Mouse (Mus musculus) midbrain, embryonic 16.5 days (tissue): Measurements from ENCODE around the gene Pnpla5. TPM values are rescaled to one million over a fixed set of nuclear protein-coding genes. Genes with fewer than 3 reads are reported as not detected.

Experiments used
- ATAC-seq: fragments of 200-750 bp; cut with Nextera tagmentation; 2 replicates; pipeline ENCODE4 v1.8.0; 2017; ENCODE audit warnings: moderate TSS enrichment
- H3K27ac ChIP-seq: fragments of 300-500 bp; sonication (generic); 2 replicates; pipeline ENCODE4 v1.5.1; 2014; ENCODE audit warnings: mild to moderate bottlenecking, low read length, mixed read lengths
- H3K27me3 ChIP-seq: fragments of 300-500 bp; sonication (generic); 2 replicates; pipeline ENCODE4 v1.6.1; 2014; ENCODE audit warnings: low read depth, low read length, mixed read lengths; ENCODE audit not compliant: control insufficient read depth, insufficient read depth
- H3K36me3 ChIP-seq: fragments of 300-500 bp; sonication (generic); 2 replicates; pipeline ENCODE4 v1.6.1; 2014; ENCODE audit warnings: mild to moderate bottlenecking, low read length, moderate library complexity, mixed read lengths; ENCODE audit not compliant: control insufficient read depth, insufficient read depth
- H3K4me1 ChIP-seq: fragments of 300-500 bp; sonication (generic); 2 replicates; pipeline ENCODE4 v1.6.1; 2014; ENCODE audit warnings: mild to moderate bottlenecking, low read length, mixed read lengths; ENCODE audit not compliant: control insufficient read depth, insufficient read depth
- H3K4me2 ChIP-seq: fragments of 300-500 bp; sonication (generic); 2 replicates; pipeline ENCODE4 v1.6.1; 2014; ENCODE audit warnings: mild to moderate bottlenecking, low read length, mixed read lengths
- H3K4me3 ChIP-seq: fragments of 300-500 bp; sonication (generic); 2 replicates; pipeline ENCODE4 v1.5.1; 2014; ENCODE audit warnings: low read depth, mild to moderate bottlenecking, low read length, moderate library complexity, mixed read lengths
- H3K9ac ChIP-seq: fragments of 300-500 bp; sonication (generic); 2 replicates; pipeline ENCODE4 v1.6.1; 2014; ENCODE audit warnings: low read depth, low read length, mixed read lengths
- H3K9me3 ChIP-seq: fragments of 300-500 bp; sonication (generic); replicated peaks from 2 replicates; pipeline ENCODE4 v1.6.1; 2014; ENCODE audit warnings: mild to moderate bottlenecking, low read length, mixed read lengths; ENCODE audit not compliant: control insufficient read depth, poor library complexity, severe bottlenecking
- WGBS: fragments of 180-500 bp; shearing (Covaris S2); extraction: QIAGEN DNeasy Blood & Tissue Kit; methylation state at CpG from one replicate; pipeline ENCODE4 v1.1.7; 2014; 5-methylcytosine and 5-hydroxymethylcytosine counted together
- polyA plus RNA-seq: library from polyadenylated mRNA; unstranded; fragments of >200 nt; fragmentation: Nextera tagmentation; extraction: Ambion mirVana; gene quantifications from 2 replicates; pipeline ENCODE4 v1.2.1, GENCODE M21; 2015

Gene Pnpla5
- polyA plus RNA-seq, 1 experiment from 2014 or later: not detected

DNA sequence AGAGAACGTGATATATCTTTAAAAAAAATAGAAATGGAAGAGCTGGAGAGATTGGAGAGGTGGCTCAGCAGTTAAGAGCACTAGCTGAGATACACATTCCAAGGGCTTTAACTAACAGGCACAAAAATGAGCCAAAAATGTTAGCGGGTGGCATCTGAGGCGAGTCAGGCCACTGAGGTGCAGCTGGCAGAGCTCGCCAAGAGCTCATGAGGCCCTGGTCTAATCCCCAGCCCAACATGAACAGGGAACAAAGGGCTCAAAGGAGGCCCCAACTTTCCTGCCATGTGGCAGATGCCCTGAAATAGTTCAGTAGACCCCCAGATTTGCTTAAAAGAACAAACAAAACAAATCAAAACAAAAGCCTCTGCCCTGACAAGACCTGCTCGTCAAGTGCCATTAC, 18.0 kb upstream of the Pnpla5 start:
- ATAC-seq: no peak
- Histone ChIP-seq H3K4me3 (no peak overlapping the region), H3K36me3 (no peaks in the 10 kb centered on the region), H3K27ac (no peak overlapping the region), H3K9me3 (no peaks in the 10 kb centered on the region), H3K4me1 (peaks cover 4% of the 10 kb centered on the region), H3K27me3 (no peaks in the 10 kb centered on the region), H3K4me2 (no peak overlapping the region), H3K9ac (no peak overlapping the region)
- WGBS: 31% methylated on average over 5 of the region's 5 CpGs

DNA sequence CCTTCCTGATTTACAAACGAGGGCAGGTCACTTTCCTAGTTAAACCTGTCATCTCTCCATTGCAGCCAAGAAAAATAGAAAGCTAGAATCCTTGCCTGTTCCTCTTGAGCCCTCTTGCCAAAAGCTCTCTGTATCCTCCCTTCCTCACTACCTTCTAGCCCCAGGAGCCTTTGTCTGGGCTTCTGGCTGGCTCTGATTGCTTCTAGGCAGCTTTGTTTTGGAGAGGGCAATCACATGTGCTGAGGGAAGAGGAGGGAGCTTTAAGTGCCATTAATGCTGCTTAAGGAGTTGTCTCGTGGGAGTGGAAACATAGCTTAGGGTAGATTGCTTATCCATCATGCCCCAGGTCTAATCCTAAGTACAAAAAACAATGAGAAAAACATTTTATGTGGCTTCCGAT, 17.1 kb upstream of the Pnpla5 start:
- no peaks in the 10 kb centered on the region for H3K27me3 ChIP-seq
- H3K27ac ChIP-seq: no peak overlapping the region
- no peaks in the 10 kb centered on the region for H3K36me3 ChIP-seq
- peaks cover 4% of the 10 kb centered on the region for H3K4me1 ChIP-seq
- 43% methylated on average over 3 of the region's 3 CpGs for WGBS
- H3K4me3 ChIP-seq: no peak overlapping the region
- no peak overlapping the region for H3K4me2 ChIP-seq
- no peak overlapping the region for H3K9ac ChIP-seq
- H3K9me3 ChIP-seq: no peaks in the 10 kb centered on the region
- no peak for ATAC-seq

DNA sequence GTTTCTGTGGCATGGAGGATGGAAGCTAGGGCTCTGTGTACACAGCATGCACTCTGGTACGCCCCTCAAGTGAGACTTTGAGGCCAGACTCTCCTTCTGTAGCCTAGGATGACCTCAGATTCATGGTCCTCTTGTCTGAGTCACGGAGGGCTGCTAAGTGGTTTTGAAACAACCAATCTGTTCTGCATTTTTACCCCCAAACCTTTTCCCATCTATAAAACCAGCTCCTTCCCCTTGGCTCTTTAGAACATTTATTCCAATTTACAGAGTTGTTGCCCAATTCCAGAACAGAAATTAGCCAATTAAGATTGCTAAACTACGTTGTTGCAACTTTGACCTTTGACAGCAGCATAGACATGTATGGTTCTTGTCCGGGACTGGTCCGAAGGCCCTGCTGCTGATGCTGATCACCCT, 16.6 kb upstream of the Pnpla5 start:
- H3K27me3 ChIP-seq: no peaks in the 10 kb centered on the region
- H3K36me3 ChIP-seq: no peaks in the 10 kb centered on the region
- no peak overlapping the region for H3K27ac ChIP-seq
- no peak for ATAC-seq
- H3K4me2 ChIP-seq: no peak overlapping the region
- 89% methylated on average over 5 of the region's 5 CpGs for WGBS
- no peaks in the 10 kb centered on the region for H3K9me3 ChIP-seq
- peaks cover 4% of the 10 kb centered on the region for H3K4me1 ChIP-seq
- no peak overlapping the region for H3K9ac ChIP-seq
- no peak overlapping the region for H3K4me3 ChIP-seq

DNA sequence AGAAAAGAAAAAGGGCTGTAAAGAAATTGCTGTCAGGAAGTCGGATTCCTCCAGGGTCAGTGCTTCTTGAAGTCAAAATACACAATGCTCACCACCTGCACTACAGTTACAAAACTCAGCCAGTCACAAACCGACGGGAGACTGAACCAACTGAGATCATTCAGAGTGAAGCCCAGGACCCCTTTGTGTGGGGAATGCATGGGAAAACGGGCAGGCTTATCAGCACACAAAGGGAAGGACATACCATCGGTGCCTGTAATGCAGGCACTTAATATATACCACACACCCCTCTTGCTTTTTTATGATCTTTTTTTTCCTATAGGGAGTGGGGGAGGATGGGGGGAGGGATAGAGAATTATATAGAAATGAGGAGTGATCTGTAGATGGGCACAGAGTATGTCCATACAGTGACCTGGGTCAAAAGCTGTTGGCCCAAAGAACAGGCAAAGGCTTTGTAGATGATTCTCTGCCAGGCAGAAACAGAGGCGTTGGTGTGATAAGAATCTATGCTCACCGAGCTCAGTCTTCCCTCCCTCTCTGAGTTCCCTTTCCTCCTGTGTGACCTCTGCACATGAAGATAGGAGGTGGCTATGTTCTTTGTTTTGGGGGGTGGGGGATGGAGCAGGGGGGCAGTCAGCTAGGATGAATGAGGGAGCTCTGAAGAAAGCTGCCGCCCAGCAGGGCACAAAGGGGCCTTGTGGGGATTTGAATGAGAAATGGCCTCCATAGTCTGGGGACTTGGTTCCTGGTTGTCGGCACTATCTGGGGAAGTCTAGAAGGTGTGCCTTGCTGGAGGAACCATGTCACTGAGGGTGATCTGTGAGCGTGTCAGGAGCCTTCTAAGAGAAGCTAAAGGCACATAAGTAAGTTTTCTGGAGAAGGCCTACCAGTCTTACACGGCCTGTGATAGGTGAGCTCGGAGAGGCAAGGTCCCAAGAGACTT, 13.8 kb upstream of the Pnpla5 start:
- 18% methylated on average over 12 of the region's 12 CpGs for WGBS
- H3K36me3 ChIP-seq: no peaks in the 10 kb centered on the region

DNA sequence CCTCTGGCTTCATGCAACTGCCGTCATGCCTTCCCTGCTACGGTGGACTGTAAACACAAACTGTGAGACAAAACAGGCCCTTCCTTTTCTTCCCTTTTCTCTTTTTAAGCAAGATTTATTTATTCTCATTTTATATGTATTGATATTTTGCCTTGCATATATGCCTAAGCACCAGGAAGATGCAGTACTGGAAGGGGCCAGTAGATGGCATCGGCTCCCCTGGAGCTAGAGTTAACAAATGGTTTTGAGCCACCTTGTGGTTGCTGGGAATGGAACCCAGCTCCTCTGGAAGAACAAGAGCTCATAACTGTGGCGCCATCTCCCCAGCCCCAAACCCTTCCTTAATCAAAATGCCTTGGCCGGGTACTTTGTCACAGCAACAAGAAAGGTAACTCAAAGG, 12.5 kb upstream of the Pnpla5 start:
- Histone ChIP-seq H3K9me3 (no peaks in the 10 kb centered on the region), H3K4me3 (no peak overlapping the region), H3K9ac (no peak overlapping the region), H3K36me3 (no peaks in the 10 kb centered on the region), H3K4me1 (no peaks in the 10 kb centered on the region; the same call in 1 of the 2 replicates), H3K27me3 (no peaks in the 10 kb centered on the region), H3K27ac (no peak overlapping the region), H3K4me2 (no peak overlapping the region)
- WGBS: 89% methylated on average over 5 of the region's 5 CpGs
- ATAC-seq: no peak

More for the DNA sequence above, 13.8 kb upstream of the Pnpla5 start:
- no peak for ATAC-seq
- Histone ChIP-seq H3K9ac (no peak overlapping the region), H3K27me3 (no peaks in the 10 kb centered on the region), H3K9me3 (no peaks in the 10 kb centered on the region), H3K27ac (no peak overlapping the region), H3K4me1 (peaks cover 4% of the 10 kb centered on the region), H3K4me3 (no peak overlapping the region), H3K4me2 (no peak overlapping the region)

DNA sequence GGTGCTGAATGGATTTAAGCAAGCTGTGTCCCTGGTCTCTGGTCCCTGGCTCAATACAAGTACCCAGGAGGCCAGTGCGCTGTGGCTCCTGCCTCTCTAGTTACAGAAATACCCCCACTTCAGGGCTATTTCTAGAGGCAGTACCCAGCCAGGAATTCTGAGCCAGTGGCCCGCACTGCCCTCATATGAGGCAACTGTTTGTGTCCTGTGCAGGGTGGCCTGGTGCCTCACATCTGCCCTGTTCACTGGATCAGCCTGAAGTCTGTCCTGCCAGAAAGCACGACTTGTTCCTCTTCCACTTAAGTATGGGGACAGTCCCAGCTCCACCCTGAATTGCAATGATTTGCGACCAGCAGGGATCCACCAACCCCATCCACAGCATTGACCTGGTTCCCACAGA, 10.5 kb upstream of the Pnpla5 start:
- Histone ChIP-seq H3K4me1 (no peaks in the 10 kb centered on the region; the same call in 1 of the 2 replicates), H3K9ac (no peak overlapping the region), H3K4me2 (no peak overlapping the region), H3K36me3 (no peaks in the 10 kb centered on the region), H3K27me3 (no peaks in the 10 kb centered on the region), H3K4me3 (no peak overlapping the region), H3K27ac (no peak overlapping the region), H3K9me3 (no peaks in the 10 kb centered on the region)
- 81% methylated on average over 4 of the region's 4 CpGs for WGBS
- ATAC-seq: no peak

DNA sequence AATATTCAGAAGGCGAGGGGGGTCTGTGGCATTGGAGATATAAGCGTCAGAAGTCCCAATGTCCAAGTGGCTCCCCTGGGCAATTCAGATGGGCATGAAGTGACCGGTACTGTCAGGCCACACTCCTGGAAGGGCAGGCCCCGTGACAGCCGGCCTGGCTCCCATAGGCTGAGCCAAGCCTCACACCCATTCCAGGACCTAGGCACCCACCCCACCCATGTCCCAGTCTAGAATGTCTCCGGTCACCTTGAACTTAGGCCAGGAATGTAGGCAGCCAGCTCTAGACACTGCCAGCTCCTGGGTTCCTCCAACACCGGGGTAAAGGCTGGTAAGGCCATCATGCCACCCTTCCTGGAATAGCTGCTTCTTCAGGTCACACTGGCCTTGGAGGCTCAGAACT, 9.0 kb upstream of the Pnpla5 start:
- H3K4me3 ChIP-seq: no peak overlapping the region
- no peak overlapping the region for H3K4me2 ChIP-seq
- no peaks in the 10 kb centered on the region; the same call in 1 of the 2 replicates for H3K4me1 ChIP-seq
- H3K36me3 ChIP-seq: no peaks in the 10 kb centered on the region
- H3K9me3 ChIP-seq: no peaks in the 10 kb centered on the region
- WGBS: 94% methylated on average over 7 of the region's 7 CpGs
- H3K27ac ChIP-seq: no peak overlapping the region
- H3K27me3 ChIP-seq: no peaks in the 10 kb centered on the region
- no peak for ATAC-seq
- no peak overlapping the region for H3K9ac ChIP-seq

DNA sequence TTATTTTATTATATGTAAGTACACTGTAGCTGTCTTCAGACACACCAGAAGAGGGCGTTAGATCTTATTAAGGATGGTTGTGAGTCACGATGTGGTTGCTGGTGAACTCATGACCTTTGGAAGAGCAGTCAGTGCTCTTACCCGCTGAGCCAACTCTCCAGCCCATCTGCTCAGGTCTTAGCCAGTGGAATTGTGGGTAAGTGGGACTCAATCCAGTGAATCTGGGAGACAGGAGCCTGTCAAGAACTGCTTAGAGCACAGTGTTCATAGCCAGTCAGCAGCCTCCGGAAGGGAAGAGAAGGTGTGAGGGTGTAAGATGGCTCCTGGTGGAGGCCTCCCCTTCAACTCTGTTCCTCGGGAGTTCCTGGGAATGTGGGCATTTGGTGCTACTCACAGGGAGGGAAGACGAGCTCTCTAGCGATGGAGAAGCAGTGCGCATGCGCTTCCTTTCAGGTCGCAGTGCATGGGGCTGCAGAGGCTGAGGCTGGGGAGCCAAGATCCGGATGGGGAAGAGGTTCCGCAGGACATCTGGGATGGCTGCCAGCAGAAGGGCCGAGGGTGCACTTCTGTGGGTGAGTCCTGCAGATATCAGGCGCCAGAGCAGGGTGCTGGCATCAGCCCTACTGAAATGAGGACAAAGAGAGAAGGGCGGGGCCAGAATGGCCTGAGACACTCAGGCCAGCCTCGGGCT, 8.3 kb upstream of the Pnpla5 start:
- Histone ChIP-seq H3K9ac (no peak overlapping the region), H3K4me1 (no peaks in the 10 kb centered on the region), H3K9me3 (no peaks in the 10 kb centered on the region), H3K27ac (no peak overlapping the region), H3K4me3 (no peak overlapping the region), H3K27me3 (no peaks in the 10 kb centered on the region), H3K4me2 (no peak overlapping the region), H3K36me3 (no peaks in the 10 kb centered on the region)
- ATAC-seq: no peak
- WGBS: 70% methylated on average over 16 of the region's 16 CpGs

DNA sequence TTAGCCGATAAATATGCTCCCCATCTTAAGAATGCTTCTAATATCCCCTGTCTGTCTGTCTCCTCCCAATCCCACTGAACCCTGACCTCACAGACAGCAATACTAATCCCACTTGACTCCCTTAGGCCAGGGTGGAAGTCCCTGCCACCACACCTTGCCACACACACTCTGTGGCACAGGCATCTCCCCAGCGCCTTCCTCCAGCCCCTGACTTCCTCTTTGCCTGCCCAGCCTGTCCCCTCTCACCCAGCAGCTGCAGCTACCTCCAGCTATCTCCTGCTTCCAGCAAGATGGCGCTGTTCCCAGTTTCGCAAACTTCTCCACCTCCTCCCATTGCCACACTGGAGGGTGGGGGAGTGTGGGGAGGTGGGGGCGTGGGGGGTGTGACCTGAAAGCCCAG, 3.9 kb upstream of the Pnpla5 start:
- Histone ChIP-seq H3K4me1 (no peaks in the 10 kb centered on the region), H3K27me3 (no peaks in the 10 kb centered on the region), H3K36me3 (no peaks in the 10 kb centered on the region), H3K9ac (no peak overlapping the region), H3K4me3 (no peak overlapping the region), H3K27ac (no peak overlapping the region), H3K4me2 (no peak overlapping the region), H3K9me3 (no peaks in the 10 kb centered on the region)
- WGBS: 36% methylated on average over 5 of the region's 5 CpGs
- ATAC-seq: no peak
